Mouse (Mus musculus) monocyte, adult 59 days (primary cell): ENCODE measurements around the gene Cul9. TPM values are rescaled to one million over a fixed set of nuclear protein-coding genes. Genes with fewer than 3 reads are reported as not detected.

Experiments used
- total RNA-seq, 2 experiments: library from RNA; stranded (reverse); gene quantifications; one replicate each; pipeline ENCODE4 v1.2.4; 2023

The Cul9 gene
- 10 to 100 TPM; 15.7 to 17.2 TPM for total RNA-seq

DNA sequence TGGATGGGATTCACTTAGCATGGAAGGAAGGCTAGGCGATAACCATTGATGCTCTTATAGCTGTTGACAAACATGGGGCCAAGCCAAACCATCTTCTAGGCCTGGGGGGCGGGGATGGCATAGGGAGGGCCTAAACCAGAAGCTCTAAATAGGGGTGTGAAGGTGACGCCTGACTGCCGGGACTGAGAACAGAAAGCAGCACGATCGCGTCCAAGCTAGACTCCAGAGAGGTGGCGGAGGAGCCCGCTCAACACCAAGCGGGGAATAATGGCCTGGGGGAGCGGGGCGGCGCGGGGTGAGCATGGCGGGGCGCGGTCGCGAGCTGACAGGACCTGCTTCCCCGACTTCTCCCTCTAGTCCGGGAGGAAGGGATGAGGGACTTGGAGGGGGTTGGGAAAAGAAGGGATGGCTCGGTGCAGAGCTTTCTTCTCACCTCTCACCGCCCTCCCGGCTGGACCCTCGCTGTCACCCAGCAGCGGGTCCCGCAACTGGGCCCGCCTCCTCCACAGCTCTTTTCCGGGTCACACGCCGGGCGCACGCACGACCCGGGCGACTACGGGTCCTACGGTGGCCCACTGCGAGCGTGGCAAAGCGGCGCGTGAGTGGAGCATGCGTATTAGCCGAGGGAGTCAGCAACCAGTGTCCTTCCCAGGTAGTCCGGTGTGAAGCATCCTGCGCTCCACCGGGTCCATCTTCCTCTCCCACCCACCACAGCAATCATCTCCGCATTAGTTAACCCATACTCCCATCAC lies at the start of gene Cul9:
TSS of gene Cul9 (minus strand) at position 576 of the 752 bp plus-strand sequence.

DNA sequence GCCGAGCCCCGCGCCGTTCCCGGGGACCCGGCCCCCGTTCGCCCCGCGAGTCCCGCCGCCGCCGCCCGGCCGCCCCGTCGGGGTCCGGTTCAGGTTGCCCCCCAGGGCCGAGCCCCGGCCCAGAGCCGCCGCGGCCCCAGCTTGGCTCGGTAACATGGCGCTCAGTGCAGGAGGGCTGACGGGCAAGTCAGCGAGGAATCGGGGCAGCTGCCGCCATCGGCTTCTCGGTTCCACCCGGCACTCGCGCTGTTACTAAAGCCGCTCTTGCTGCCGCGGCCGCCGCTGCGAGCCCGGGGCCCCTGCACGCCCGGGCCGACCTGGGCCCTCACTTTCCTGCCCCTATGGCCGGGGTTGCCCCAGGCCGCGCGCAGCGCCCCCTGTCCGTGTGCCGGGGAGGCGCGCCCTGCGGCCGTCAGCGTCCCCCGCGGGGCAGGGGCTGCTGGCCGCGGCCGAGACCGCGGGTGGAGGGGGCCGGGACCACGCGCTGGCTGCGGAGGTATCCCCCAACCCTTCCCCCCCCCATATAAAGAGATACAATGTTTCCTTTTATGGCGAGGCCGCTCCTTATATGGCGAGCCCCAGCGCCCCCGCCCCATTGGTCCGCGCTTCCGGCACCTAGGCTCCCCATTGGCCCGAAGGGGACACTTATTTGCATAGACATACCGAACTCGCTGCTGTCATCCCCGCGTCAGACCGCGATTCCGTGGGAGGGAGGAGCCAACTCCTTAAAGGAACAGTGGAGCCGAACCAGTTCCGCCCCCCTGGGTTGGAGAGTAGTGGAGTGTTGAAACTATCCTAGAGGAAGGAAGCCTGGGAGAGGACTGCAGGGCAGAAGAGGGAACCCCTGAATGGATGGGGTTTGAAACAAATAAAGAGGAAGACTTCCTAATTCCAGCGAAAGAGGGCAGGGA lies 9.7 kb upstream of the Cul9 start, which contains the start of gene Srf:
TSS of gene Srf (minus strand) at position 503 of the 911 bp plus-strand sequence.

DNA sequence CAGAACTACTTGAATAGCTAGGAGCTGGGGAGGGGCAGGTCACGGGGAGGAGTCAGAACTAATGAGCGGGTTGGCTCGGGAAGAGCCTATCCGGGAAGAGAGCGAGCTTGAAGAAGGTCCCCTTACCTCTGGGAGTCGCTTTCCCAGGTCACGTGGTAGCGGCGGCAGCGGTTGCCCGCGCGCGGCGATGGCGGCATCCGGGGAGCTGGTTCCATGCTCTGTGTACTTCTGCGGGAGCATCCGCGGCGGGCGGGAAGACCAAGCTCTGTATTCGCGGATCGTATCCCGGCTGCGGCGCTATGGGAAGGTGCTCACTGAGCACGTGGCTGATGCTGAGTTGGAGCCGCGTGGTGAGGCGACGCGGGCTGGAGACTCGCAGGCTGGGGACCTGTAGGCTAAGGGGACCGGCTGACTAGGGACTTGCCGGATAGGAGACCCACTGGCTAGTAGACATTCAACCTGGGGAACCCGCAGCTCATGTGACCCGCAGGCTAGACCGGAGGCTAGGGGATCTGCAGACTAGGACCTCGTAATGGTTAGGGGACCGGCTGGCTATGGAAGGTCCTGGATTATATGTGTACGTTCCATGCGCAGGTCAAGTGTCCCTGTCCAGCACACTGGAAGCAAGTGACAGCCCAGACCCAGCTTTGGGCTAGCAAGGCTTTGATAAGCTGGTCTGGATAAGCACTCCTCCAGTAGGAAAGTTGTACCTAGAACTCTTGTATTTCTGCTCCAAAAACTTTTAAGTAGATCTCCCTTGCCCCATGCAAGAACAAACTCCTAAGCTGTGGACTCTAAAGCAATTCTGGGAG lies 49.4 kb downstream of the Cul9 start, which contains the start of gene Dnph1:
TSS of gene Dnph1 (plus strand) at position 89 of the 812 bp plus-strand sequence.

DNA sequence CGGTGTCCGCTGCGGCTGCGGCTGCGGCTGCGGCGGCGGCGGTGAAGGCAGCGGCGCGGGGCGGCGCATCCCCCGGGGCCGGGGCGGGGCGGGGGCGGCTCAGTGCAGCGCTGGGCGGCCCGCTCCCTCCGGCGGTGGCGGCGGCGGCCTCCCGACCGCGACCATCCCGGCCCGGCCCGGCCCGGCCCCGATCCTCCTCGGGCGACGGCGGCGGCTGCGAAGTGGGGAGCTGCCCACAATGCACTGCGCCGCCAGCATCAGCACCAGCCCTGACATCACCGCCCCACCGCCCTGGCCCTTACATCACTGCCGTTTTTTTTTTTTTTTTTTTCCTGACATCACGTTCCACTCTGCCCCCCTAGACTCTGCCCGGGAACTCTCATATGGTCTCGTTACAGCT lies 58.8 kb downstream of the Cul9 start, which contains the start of gene Ttbk1:
TSS of gene Ttbk1 (minus strand) at position 245 of the 400 bp plus-strand sequence.

Other genes with a start within 250 kb of the Cul9 start
- gene Dlk2, start 249.0 kb downstream of the Cul9 start, total RNA-seq, result not detected
- gene Abcc10, start 218.0 kb downstream of the Cul9 start, total RNA-seq, result 10 to 100 TPM in 1 of 2 experiments, 1 to 10 TPM in 1; 9.6 to 10.1 TPM
- gene Zfp318, start 162.7 kb downstream of the Cul9 start, total RNA-seq, result 10 to 100 TPM; 22.7 to 24.0 TPM
- gene Crip3, start 117.5 kb downstream of the Cul9 start, total RNA-seq, result not detected
- not detected for gene Slc22a7, start 107.9 kb downstream of the Cul9 start, total RNA-seq
- under 1 TPM in 1 of 2 experiments, not detected in 1; 0.08 TPM for gene Ttbk1, start 58.7 kb downstream of the Cul9 start, total RNA-seq
- under 1 TPM; 0.55 to 0.91 TPM for gene Dnph1, start 49.7 kb downstream of the Cul9 start, total RNA-seq
- 10 to 100 TPM; 42.4 to 66.7 TPM for gene Srf, start 9.8 kb upstream of the Cul9 start, total RNA-seq
- gene Ptk7, start 83.1 kb upstream of the Cul9 start, total RNA-seq, result under 1 TPM in 1 of 2 experiments, not detected in 1; 0.13 TPM
- gene Klc4, start 99.6 kb upstream of the Cul9 start, total RNA-seq, result 10 to 100 TPM; 15.4 to 16.5 TPM
- gene Mrpl2, start 99.8 kb upstream of the Cul9 start, total RNA-seq, result 10 to 100 TPM; 28.2 to 28.9 TPM
- 1 to 10 TPM; 3.3 to 3.9 TPM for gene Cul7, start 103.9 kb upstream of the Cul9 start, total RNA-seq
- 10 to 100 TPM; 26.2 to 34.3 TPM for gene Rrp36, start 128.0 kb upstream of the Cul9 start, total RNA-seq
- gene Mea1, start 132.4 kb upstream of the Cul9 start, total RNA-seq, result 10 to 100 TPM; 51.6 to 52.0 TPM
- gene Klhdc3, start 134.5 kb upstream of the Cul9 start, total RNA-seq, result 10 to 100 TPM; 63.0 to 63.2 TPM
- 10 to 100 TPM; 31.6 to 32.7 TPM for gene Ppp2r5d, start 158.7 kb upstream of the Cul9 start, total RNA-seq
- 10 to 100 TPM; 28.4 to 29.5 TPM for gene Pex6, start 165.1 kb upstream of the Cul9 start, total RNA-seq
- gene Gnmt, start 182.8 kb upstream of the Cul9 start, total RNA-seq, result 1 to 10 TPM; 4.1 to 4.3 TPM
- 100 to 1,000 TPM; 164 to 171 TPM for gene Cnpy3, start 205.8 kb upstream of the Cul9 start, total RNA-seq
- gene Ptcra, start 217.3 kb upstream of the Cul9 start, total RNA-seq, result not detected
- gene 2310039H08Rik, start 226.2 kb upstream of the Cul9 start, total RNA-seq, result 10 to 100 TPM; 11.8 to 13.2 TPM
- gene Rpl7l1, start 236.3 kb upstream of the Cul9 start, total RNA-seq, result 10 to 100 TPM; 41.1 to 41.2 TPM